8 mouse cellular contexts compared by ENCODE assay signal in genomic region chr14:105474991-105475553, GRCm38 (mm10).
DNase-seq lines count a peak whose midpoint lies in the region; ATAC-seq and TF ChIP-seq lines count a peak whose summit lies in the region.

No protein-coding gene starts in this region.

- H3K4me1 ChIP-seq in forebrain, embryonic 11.5 days (replicated peaks; ENCODE audit: control insufficient read depth, insufficient read depth, low read length): no peaks in the 10 kb centered on the region
- H3K4me1 ChIP-seq in forebrain, embryonic 12.5 days: peaks cover 2% of the 10 kb centered on the region; the same call in 1 of the 2 replicates
- no peaks in the 10 kb centered on the region for H3K4me1 ChIP-seq in spleen, adult 2 months (ENCODE audit: control insufficient read depth, insufficient read depth, insufficient read length)
- no peaks in the 10 kb centered on the region for H3K4me1 ChIP-seq in midbrain, embryonic 16.5 days (ENCODE audit: control insufficient read depth, insufficient read depth, low read length)

- H3K9me3 ChIP-seq in forebrain, embryonic 11.5 days (ENCODE audit: control insufficient read depth, low read length): no peaks in the 10 kb centered on the region; the same call in 1 of the 2 replicates
- H3K9me3 ChIP-seq in forebrain, embryonic 12.5 days: no peaks in the 10 kb centered on the region
- H3K9me3 ChIP-seq in midbrain, embryonic 16.5 days (replicated peaks; ENCODE audit: control insufficient read depth, low read length, poor library complexity, severe bottlenecking): no peaks in the 10 kb centered on the region

- TF ChIP-seq CTCF in spleen, adult 2 months (IDR thresholded peaks at IDR 0.05; ENCODE audit: extremely low read depth, insufficient read depth, insufficient read length, insufficient replicate concordance): peak; percentile 3; the same call in 1 of the 2 replicates

- H3K27ac ChIP-seq in forebrain, embryonic 11.5 days (ENCODE audit: low read depth, low read length): no peak overlapping the region
- no peak overlapping the region for H3K27ac ChIP-seq in forebrain, embryonic 12.5 days
- H3K27ac ChIP-seq in spleen, adult 2 months (ENCODE audit: insufficient read depth, low read length): no peak overlapping the region
- no peak overlapping the region for H3K27ac ChIP-seq in midbrain, embryonic 16.5 days (ENCODE audit: low read length)

- no peak for TF ChIP-seq POLR2A in spleen, adult 2 months (IDR thresholded peaks at IDR 0.05; ENCODE audit: low read depth, low read length)

- H3K36me3 ChIP-seq in forebrain, embryonic 11.5 days (ENCODE audit: control insufficient read depth, insufficient read depth, low read length): no peaks in the 10 kb centered on the region
- no peaks in the 10 kb centered on the region for H3K36me3 ChIP-seq in forebrain, embryonic 12.5 days (replicated peaks)
- no peaks in the 10 kb centered on the region for H3K36me3 ChIP-seq in spleen, adult 2 months (ENCODE audit: control insufficient read depth, insufficient read depth, low read length)
- no peaks in the 10 kb centered on the region for H3K36me3 ChIP-seq in midbrain, embryonic 16.5 days (ENCODE audit: control insufficient read depth, insufficient read depth, low read length)

- ATAC-seq in forebrain, embryonic 11.5 days (replicated peaks; ENCODE audit: low FRiP score): 0 out of 2 replicates have a peak, but pooled peaks have one; percentile 44
- ATAC-seq in forebrain, embryonic 12.5 days (ENCODE audit: low FRiP score): no peak
- peak; percentile 70; the same call in 1 of the 2 replicates for ATAC-seq in midbrain, embryonic 16.5 days

- H3K4me3 ChIP-seq in forebrain, embryonic 11.5 days (ENCODE audit: low read depth, low read length): no peak overlapping the region
- no peak overlapping the region for H3K4me3 ChIP-seq in forebrain, embryonic 12.5 days (replicated peaks)
- no peak overlapping the region for H3K4me3 ChIP-seq in spleen, adult 2 months (ENCODE audit: extremely low read depth, insufficient read depth, insufficient read length)
- H3K4me3 ChIP-seq in midbrain, embryonic 16.5 days (ENCODE audit: low read depth, low read length): no peak overlapping the region

- H3K27me3 ChIP-seq in forebrain, embryonic 11.5 days (ENCODE audit: control insufficient read depth, insufficient read depth, low read length): peaks cover 6% of the 10 kb centered on the region
- H3K27me3 ChIP-seq in forebrain, embryonic 12.5 days: peaks cover 16% of the 10 kb centered on the region
- no peaks in the 10 kb centered on the region for H3K27me3 ChIP-seq in spleen, adult 2 months (ENCODE audit: control insufficient read depth, insufficient read depth, low read length)
- H3K27me3 ChIP-seq in midbrain, embryonic 16.5 days (ENCODE audit: control insufficient read depth, insufficient read depth, low read depth, low read length): no peaks in the 10 kb centered on the region; the same call in 1 of the 2 replicates

- no peak overlapping the region for H3K9ac ChIP-seq in forebrain, embryonic 11.5 days (ENCODE audit: low read length)
- H3K9ac ChIP-seq in forebrain, embryonic 12.5 days: no peak overlapping the region
- H3K9ac ChIP-seq in midbrain, embryonic 16.5 days (ENCODE audit: low read depth, low read length): no peak overlapping the region

- H3K4me2 ChIP-seq in forebrain, embryonic 11.5 days (ENCODE audit: low read depth, low read length, severe bottlenecking): no peak overlapping the region
- no peak overlapping the region for H3K4me2 ChIP-seq in forebrain, embryonic 12.5 days
- no peak overlapping the region for H3K4me2 ChIP-seq in midbrain, embryonic 16.5 days (ENCODE audit: low read length)

- DNase-seq in forebrain, embryonic 11.5 days (ENCODE audit: low spot score): no peak
- no peak for DNase-seq in spleen, adult 2 months (ENCODE audit: low read depth in 1 of 2, low spot score in 2 of 2)
- no peak for DNase-seq in spleen, adult 18-20 months
- peak; percentile 58 for DNase-seq in kidney, postnatal 10 days
- DNase-seq in natural killer cell, adult 2 months (ENCODE audit: low spot score in 2 of 2): no peak
- DNase-seq in urinary bladder, postnatal 4 days (ENCODE audit: low spot score in 2 of 2): no peak
